ENCODE assay signal across 19 mouse cellular contexts in genomic region chr9:69592329-69593062, GRCm38 (mm10).
DNase-seq lines count a peak whose midpoint lies in the region; ATAC-seq lines count a peak whose summit lies in the region.
"Had no signal": no experiment of that assay in that cellular context is flagged by ENCODE, and none has a peak within 500 bp of the region (broad histone marks: within the 10 kb centered on the region; RNA-seq: fewer than 3 reads in every experiment).

No protein-coding gene starts in this region.

- H3K4me3 ChIP-seq in forebrain, embryonic 11.5 days (ENCODE audit: low read depth, low read length) = no peak overlapping the region
- H3K4me3 ChIP-seq in forebrain, embryonic 10.5 days = no peak overlapping the region
- no peak overlapping the region for H3K4me3 ChIP-seq in neural tube, embryonic 13.5 days
- no peak overlapping the region for H3K4me3 ChIP-seq in midbrain, embryonic 13.5 days (replicated peaks)
- H3K4me3 ChIP-seq: embryonic facial prominence, embryonic 12.5 days; liver, embryonic 15.5 days; myocyte; stomach, embryonic 15.5 days had no signal

- no peaks in the 10 kb centered on the region for H3K9me3 ChIP-seq in forebrain, embryonic 11.5 days (ENCODE audit: control insufficient read depth, low read length)
- H3K9me3 ChIP-seq in forebrain, embryonic 10.5 days = no peaks in the 10 kb centered on the region
- H3K9me3 ChIP-seq in neural tube, embryonic 13.5 days = no peaks in the 10 kb centered on the region
- no peaks in the 10 kb centered on the region for H3K9me3 ChIP-seq in midbrain, embryonic 13.5 days
- H3K9me3 ChIP-seq: embryonic facial prominence, embryonic 12.5 days; liver, embryonic 15.5 days; stomach, embryonic 15.5 days had no signal

- peaks cover 20% of the 10 kb centered on the region for H3K27me3 ChIP-seq in forebrain, embryonic 11.5 days (ENCODE audit: control insufficient read depth, insufficient read depth, low read length)
- peaks cover 69% of the 10 kb centered on the region for H3K27me3 ChIP-seq in forebrain, embryonic 10.5 days (ENCODE audit: poor library complexity, severe bottlenecking)
- no peaks in the 10 kb centered on the region for H3K27me3 ChIP-seq in neural tube, embryonic 13.5 days
- no peaks in the 10 kb centered on the region for H3K27me3 ChIP-seq in midbrain, embryonic 13.5 days
- H3K27me3 ChIP-seq: CH12.LX; embryonic facial prominence, embryonic 12.5 days; liver, embryonic 15.5 days; stomach, embryonic 15.5 days had no signal

- H3K4me2 ChIP-seq in forebrain, embryonic 11.5 days (ENCODE audit: low read depth, low read length, severe bottlenecking) = no peak overlapping the region
- 0 out of 2 replicates have a peak overlapping the region, but pooled peaks have one; percentile 2 for H3K4me2 ChIP-seq in neural tube, embryonic 13.5 days
- H3K4me2 ChIP-seq in midbrain, embryonic 13.5 days (replicated peaks) = peak overlapping the region; percentile 12; the same call in 1 of the 2 replicates
- H3K4me2 ChIP-seq: embryonic facial prominence, embryonic 12.5 days; liver, embryonic 15.5 days; stomach, embryonic 15.5 days had no signal

- H3K9ac ChIP-seq in forebrain, embryonic 11.5 days (ENCODE audit: low read length) = no peak overlapping the region
- no peak overlapping the region for H3K9ac ChIP-seq in neural tube, embryonic 13.5 days
- H3K9ac ChIP-seq in midbrain, embryonic 13.5 days (replicated peaks) = no peak overlapping the region
- H3K9ac ChIP-seq: embryonic facial prominence, embryonic 12.5 days; liver, embryonic 15.5 days; stomach, embryonic 15.5 days had no signal

- peak; percentile 63 for ATAC-seq in forebrain, embryonic 11.5 days (replicated peaks; ENCODE audit: low FRiP score)
- ATAC-seq in neural tube, embryonic 13.5 days (ENCODE audit: low read depth) = peak; percentile 43; the same call in 1 of the 2 replicates
- ATAC-seq in midbrain, embryonic 13.5 days = 0 out of 2 replicates have a peak, but pooled peaks have one; percentile 20
- ATAC-seq: lung, postnatal 0 days had no signal

- no peak overlapping the region for H3K27ac ChIP-seq in forebrain, embryonic 11.5 days (ENCODE audit: low read depth, low read length)
- no peak overlapping the region for H3K27ac ChIP-seq in forebrain, embryonic 10.5 days
- peak overlapping the region; percentile 42; the same call in 1 of the 2 replicates for H3K27ac ChIP-seq in neural tube, embryonic 13.5 days (replicated peaks)
- H3K27ac ChIP-seq in midbrain, embryonic 13.5 days = no peak overlapping the region
- H3K27ac ChIP-seq: embryonic facial prominence, embryonic 12.5 days; liver, embryonic 15.5 days; stomach, embryonic 15.5 days had no signal

- no peaks in the 10 kb centered on the region for H3K4me1 ChIP-seq in forebrain, embryonic 11.5 days (replicated peaks; ENCODE audit: control insufficient read depth, insufficient read depth, low read length)
- H3K4me1 ChIP-seq in forebrain, embryonic 10.5 days = peaks cover 9% of the 10 kb centered on the region; the same call in 1 of the 2 replicates
- H3K4me1 ChIP-seq in neural tube, embryonic 13.5 days (replicated peaks) = no peaks in the 10 kb centered on the region; the same call in 1 of the 2 replicates
- peaks cover 9% of the 10 kb centered on the region; the same call in 1 of the 2 replicates for H3K4me1 ChIP-seq in midbrain, embryonic 13.5 days (replicated peaks)
- H3K4me1 ChIP-seq: embryonic facial prominence, embryonic 12.5 days; liver, embryonic 15.5 days; stomach, embryonic 15.5 days had no signal

- H3K36me3 ChIP-seq in forebrain, embryonic 11.5 days (ENCODE audit: control insufficient read depth, insufficient read depth, low read length) = no peaks in the 10 kb centered on the region
- no peaks in the 10 kb centered on the region for H3K36me3 ChIP-seq in forebrain, embryonic 10.5 days (replicated peaks)
- H3K36me3 ChIP-seq in neural tube, embryonic 13.5 days = no peaks in the 10 kb centered on the region
- no peaks in the 10 kb centered on the region for H3K36me3 ChIP-seq in midbrain, embryonic 13.5 days
- H3K36me3 ChIP-seq: embryonic facial prominence, embryonic 12.5 days; liver, embryonic 15.5 days; stomach, embryonic 15.5 days had no signal

- DNase-seq in forebrain, embryonic 11.5 days (ENCODE audit: low spot score) = no peak
- no peak for DNase-seq in forebrain, embryonic 10.5 days (ENCODE audit: extremely low spot score, low spot score)
- DNase-seq in neural tube, embryonic 10.5 days (ENCODE audit: extremely low spot score, low spot score) = no peak
- no peak for DNase-seq in urinary bladder, postnatal 36 days (ENCODE audit: low spot score in 2 of 2)
- DNase-seq in layer of hippocampus, adult 9-11 months = no peak
- DNase-seq in thymus, adult 18-20 months = no peak
- DNase-seq: adrenal gland, adult 8-10 months; cerebellum, adult 8-10 months; kidney, adult 18-20 months; kidney, postnatal 14 days; right cerebral cortex, postnatal 14 days had no signal

- 46% methylated on average over 15 of the region's 15 CpGs for WGBS in forebrain, embryonic 11.5 days
- WGBS in forebrain, embryonic 10.5 days = 72% methylated on average over 14 of the region's 15 CpGs
- WGBS in neural tube, embryonic 13.5 days = 50% methylated on average over 15 of the region's 15 CpGs
- 56% methylated on average over 14 of the region's 15 CpGs for WGBS in midbrain, embryonic 13.5 days
